Mouse (Mus musculus) brain, embryonic 14.5 days (tissue): ENCODE results near the gene Guk1.

Source experiments
- CTCF ChIP-seq: fragments of 200-500 bp; IDR thresholded peaks from 2 replicates; pipeline ENCODE4 v1.5.1; 2012; ENCODE audit warnings: inconsistent platforms, mild to moderate bottlenecking, moderate library complexity, borderline replicate concordance; ENCODE audit not compliant: insufficient read depth, insufficient read length; ENCODE audit errors: extremely low read depth
- POLR2A ChIP-seq: fragments of 200-500 bp; IDR thresholded peaks from 2 replicates; pipeline ENCODE4 v1.6.1; 2012; ENCODE audit warnings: mild to moderate bottlenecking, inconsistent platforms, borderline replicate concordance; ENCODE audit not compliant: poor library complexity, insufficient read depth, insufficient read length, severe bottlenecking; ENCODE audit errors: extremely low read depth

DNA sequence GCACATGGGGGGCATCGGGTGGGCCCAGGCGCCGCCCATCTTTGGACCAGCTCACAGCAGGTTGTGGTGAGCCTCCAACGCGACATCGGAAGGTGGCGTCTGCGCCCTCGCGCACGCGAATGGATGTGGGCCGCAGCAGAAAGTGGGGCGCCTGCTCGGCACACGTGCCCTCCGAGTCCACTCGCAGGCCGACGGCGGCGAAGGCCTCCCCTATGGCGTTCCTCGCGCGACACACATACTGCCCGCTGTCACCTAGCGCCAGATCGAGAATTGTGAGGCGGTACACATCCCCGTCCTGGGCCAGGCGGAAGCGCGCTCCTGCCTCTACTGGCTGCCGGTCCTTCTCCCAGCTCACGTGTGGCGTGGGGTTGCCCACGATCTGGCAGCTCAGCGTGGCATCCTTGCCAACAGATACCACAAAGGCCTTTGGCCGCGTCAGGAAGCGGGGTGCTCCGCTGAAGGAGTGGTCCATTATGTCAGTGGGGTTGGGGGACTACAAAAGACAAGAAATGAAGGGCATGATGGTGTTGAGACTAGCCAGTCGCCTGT, 56.0 kb downstream of the Guk1 start, which contains the start of gene Obscn:
- TF ChIP-seq CTCF (no peak), POLR2A (no peak)
